Mouse (Mus musculus): ENCODE results near the gene Atp2a1. TPM values are rescaled to one million over a fixed set of nuclear protein-coding genes. Genes with fewer than 3 reads are reported as not detected.

Atp2a1 gene
- polyA plus RNA-seq, 1 experiment: 144 TPM

DNA sequence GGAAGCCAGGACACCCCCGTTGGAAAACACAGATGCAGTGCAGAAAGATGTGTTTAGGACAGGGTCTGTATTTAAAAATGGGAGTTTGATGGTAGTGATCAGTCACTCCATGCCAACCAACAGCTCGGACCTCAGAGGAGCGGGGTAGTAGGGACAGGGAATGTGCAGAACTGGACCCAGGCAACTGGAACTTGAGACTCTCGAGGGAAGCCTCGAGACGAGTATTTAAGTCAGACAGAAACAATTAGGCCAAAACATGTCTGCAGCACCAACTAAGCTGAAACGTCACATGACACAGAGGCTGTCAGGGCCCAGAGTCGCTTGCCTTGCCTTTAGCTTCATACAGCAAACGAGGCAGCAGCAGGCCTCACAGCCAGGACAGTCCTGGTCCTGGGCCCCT is 3.2 kb upstream of the Atp2a1 start:
- no peak for DNase-seq
- 59% methylated on average over 9 of the region's 9 CpGs for WGBS
- H3K36me3 ChIP-seq (ENCODE audit: control insufficient read depth, insufficient read depth, low read length): no peaks in the 10 kb centered on the region; the same call in none of the 2 replicates
- H3K4me1 ChIP-seq (ENCODE audit: control insufficient read depth, insufficient read depth, low read length): no peaks in the 10 kb centered on the region
- H3K4me3 ChIP-seq (ENCODE audit: insufficient read depth, low read depth, low read length): no peak overlapping the region
- no peaks in the 10 kb centered on the region for H3K27me3 ChIP-seq (replicated peaks; ENCODE audit: control insufficient read depth, insufficient read depth, low read length)
- no peak overlapping the region for H3K27ac ChIP-seq (ENCODE audit: insufficient read depth, low read depth, low read length)
- no peak for TF ChIP-seq POLR2A (IDR thresholded peaks at IDR 0.05; ENCODE audit: low read depth, low read length)
- TF ChIP-seq CTCF (conservative IDR thresholded peaks at IDR 0.05; ENCODE audit: insufficient read depth, insufficient read length, low read depth, low read length): no peak

DNA sequence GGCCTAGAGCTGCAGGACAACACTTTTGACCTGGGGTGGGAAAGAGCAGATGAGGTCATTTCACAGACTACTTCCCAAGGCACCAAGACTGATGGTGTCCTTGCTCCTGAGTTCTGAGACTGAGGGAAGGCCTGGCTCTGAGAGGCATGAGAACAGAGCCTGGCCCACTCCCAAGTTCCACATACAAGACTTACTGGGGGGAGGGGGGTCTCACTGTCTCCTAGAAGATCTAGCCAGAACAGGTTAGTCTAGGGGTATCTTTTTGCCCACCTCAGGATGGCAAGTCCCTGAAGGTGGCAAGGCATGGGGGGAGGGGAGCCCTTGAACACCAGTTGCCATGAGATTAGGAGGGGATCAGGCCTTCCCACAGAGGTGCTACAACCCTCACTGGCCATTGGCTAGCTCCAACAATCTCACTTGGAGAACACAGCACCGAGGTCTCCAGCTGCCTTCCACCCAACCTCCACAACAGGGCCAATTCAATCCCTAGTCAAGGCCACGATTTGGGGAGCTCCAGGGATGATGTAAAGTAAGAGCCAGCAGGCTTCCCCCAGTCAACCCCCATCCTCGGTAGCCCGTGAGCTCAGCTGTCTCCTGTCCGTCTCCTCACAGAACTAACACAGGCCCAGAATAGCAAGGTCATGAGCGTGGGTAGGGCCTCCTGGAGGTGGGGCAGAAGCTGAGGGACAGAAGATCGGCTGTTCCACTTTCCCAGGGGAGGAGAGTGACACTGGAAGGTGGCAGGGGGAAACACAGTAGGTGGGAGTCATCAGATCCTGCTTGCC is 2.5 kb upstream of the Atp2a1 start:
- Histone ChIP-seq H3K27ac (ENCODE audit: insufficient read depth, low read depth, low read length) (no peak overlapping the region), H3K36me3 (ENCODE audit: control insufficient read depth, insufficient read depth, low read length) (no peaks in the 10 kb centered on the region; the same call in none of the 2 replicates), H3K4me1 (ENCODE audit: control insufficient read depth, insufficient read depth, low read length) (no peaks in the 10 kb centered on the region), H3K4me3 (ENCODE audit: insufficient read depth, low read depth, low read length) (no peak overlapping the region), H3K27me3 (replicated peaks; ENCODE audit: control insufficient read depth, insufficient read depth, low read length) (no peaks in the 10 kb centered on the region)
- DNase-seq: no peak
- WGBS: 52% methylated on average over 7 of the region's 7 CpGs
- TF ChIP-seq POLR2A (IDR thresholded peaks at IDR 0.05; ENCODE audit: low read depth, low read length) (no peak), CTCF (conservative IDR thresholded peaks at IDR 0.05; ENCODE audit: insufficient read depth, insufficient read length, low read depth, low read length) (no peak)

DNA sequence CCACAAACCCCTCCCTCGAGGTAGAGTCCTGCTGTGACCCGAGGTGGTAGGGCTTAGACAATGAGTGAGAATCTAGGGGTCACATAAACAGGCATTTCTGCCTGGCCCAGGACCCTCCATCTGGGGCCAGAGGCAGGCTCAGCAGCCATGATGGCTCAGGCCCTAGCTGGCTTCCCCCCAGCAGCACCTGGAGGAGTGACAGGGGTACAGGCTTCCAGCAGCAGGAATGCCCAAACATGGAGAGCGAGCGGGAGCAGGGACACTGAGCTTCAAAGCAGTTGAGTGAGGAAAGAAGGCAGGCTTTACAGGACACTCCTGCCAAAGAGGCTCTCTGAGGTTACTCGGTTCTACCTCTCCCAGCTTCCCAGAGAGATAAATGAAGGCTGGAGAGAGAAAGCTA is 1.9 kb upstream of the Atp2a1 start:
- Histone ChIP-seq H3K4me1 (ENCODE audit: control insufficient read depth, insufficient read depth, low read length) (no peaks in the 10 kb centered on the region), H3K4me3 (ENCODE audit: insufficient read depth, low read depth, low read length) (no peak overlapping the region), H3K27ac (ENCODE audit: insufficient read depth, low read depth, low read length) (no peak overlapping the region), H3K36me3 (ENCODE audit: control insufficient read depth, insufficient read depth, low read length) (no peaks in the 10 kb centered on the region; the same call in none of the 2 replicates), H3K27me3 (replicated peaks; ENCODE audit: control insufficient read depth, insufficient read depth, low read length) (no peaks in the 10 kb centered on the region)
- no peak for DNase-seq
- WGBS: 57% methylated on average over 5 of the region's 5 CpGs
- no peak for TF ChIP-seq POLR2A (IDR thresholded peaks at IDR 0.05; ENCODE audit: low read depth, low read length)
- TF ChIP-seq CTCF (conservative IDR thresholded peaks at IDR 0.05; ENCODE audit: insufficient read depth, insufficient read length, low read depth, low read length): no peak

DNA sequence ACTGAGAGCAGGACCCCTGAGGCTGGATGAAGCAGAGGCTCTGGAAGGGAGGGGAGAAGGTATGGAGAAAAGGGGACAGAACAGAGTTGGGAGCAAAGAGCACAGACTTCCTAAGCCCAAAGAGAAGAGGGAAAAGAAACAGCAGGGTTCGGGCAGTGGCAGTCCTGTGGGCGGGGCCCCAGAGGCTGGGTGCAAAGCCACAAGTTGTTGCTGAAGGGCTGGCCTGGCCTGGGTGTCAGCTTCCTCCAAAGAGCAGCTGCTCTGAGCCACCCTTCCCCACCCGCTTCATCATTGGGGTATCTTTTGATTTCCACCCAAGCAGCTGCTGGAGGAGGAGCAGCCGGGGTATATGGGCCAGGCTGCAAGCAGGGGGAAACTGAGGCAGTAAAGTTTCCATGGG is 1.2 kb upstream of the Atp2a1 start:
- Histone ChIP-seq H3K4me1 (ENCODE audit: control insufficient read depth, insufficient read depth, low read length) (no peaks in the 10 kb centered on the region), H3K4me3 (ENCODE audit: insufficient read depth, low read depth, low read length) (no peak overlapping the region), H3K27me3 (replicated peaks; ENCODE audit: control insufficient read depth, insufficient read depth, low read length) (no peaks in the 10 kb centered on the region), H3K27ac (ENCODE audit: insufficient read depth, low read depth, low read length) (no peak overlapping the region), H3K36me3 (ENCODE audit: control insufficient read depth, insufficient read depth, low read length) (no peaks in the 10 kb centered on the region; the same call in 1 of the 2 replicates)
- 78% methylated on average over 4 of the region's 4 CpGs for WGBS
- no peak for DNase-seq
- no peak for TF ChIP-seq POLR2A (IDR thresholded peaks at IDR 0.05; ENCODE audit: low read depth, low read length)
- TF ChIP-seq CTCF (conservative IDR thresholded peaks at IDR 0.05; ENCODE audit: insufficient read depth, insufficient read length, low read depth, low read length): no peak

DNA sequence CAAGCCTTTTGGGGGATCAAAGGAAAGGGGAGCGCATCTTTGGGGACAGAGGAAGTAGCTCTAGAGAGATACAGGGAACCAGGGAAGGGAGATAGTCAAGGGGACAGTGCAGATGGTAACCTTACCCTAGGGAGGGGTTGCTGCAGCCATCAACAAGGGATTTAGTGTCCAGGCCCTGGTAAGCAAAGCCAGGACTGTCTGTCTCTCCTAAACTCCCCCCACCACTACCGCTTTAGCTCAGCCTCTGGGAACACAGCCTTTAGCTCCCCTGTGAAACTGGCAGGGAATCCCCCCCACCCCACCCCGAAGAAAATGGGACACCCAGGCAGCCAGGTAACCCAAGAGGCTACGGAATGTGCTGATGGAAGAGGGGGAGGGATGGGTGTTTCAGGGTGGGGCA is 639 bp upstream of the Atp2a1 start:
- 63% methylated on average over 4 of the region's 4 CpGs for WGBS
- H3K27ac ChIP-seq (ENCODE audit: insufficient read depth, low read depth, low read length): no peak overlapping the region
- no peak for TF ChIP-seq CTCF (conservative IDR thresholded peaks at IDR 0.05; ENCODE audit: insufficient read depth, insufficient read length, low read depth, low read length)
- TF ChIP-seq POLR2A (IDR thresholded peaks at IDR 0.05; ENCODE audit: low read depth, low read length): no peak

DNA sequence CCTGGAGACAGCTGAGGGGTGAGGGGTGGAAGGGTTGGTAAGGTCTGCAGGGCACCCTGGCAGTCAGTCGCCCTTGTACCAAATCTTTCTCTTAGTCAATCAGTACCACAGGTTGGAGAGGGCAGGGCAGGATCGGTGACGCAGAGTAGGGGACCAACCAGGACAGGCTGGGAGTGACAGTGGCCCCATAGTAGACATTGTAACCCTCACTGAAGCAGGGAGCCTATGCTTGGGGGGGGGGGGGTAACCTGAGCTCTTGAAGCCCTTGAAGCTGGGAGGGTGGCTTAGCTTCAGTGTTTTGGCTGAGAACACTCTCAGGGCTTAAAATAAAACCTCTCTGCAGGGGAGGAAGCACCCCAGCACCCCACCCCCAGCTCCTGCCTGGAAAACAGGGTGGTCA is 1.3 kb downstream of the Atp2a1 start:
- no peak overlapping the region for H3K27ac ChIP-seq (ENCODE audit: insufficient read depth, low read depth, low read length)
- no peak for DNase-seq
- no peak overlapping the region for H3K4me3 ChIP-seq (ENCODE audit: insufficient read depth, low read depth, low read length)
- no peak for TF ChIP-seq POLR2A (IDR thresholded peaks at IDR 0.05; ENCODE audit: low read depth, low read length)
- H3K27me3 ChIP-seq (replicated peaks; ENCODE audit: control insufficient read depth, insufficient read depth, low read length): no peaks in the 10 kb centered on the region
- H3K36me3 ChIP-seq (ENCODE audit: control insufficient read depth, insufficient read depth, low read length): no peaks in the 10 kb centered on the region
- no peaks in the 10 kb centered on the region for H3K4me1 ChIP-seq (ENCODE audit: control insufficient read depth, insufficient read depth, low read length)
- WGBS: 74% methylated on average over 3 of the region's 3 CpGs

More for the DNA sequence above, 639 bp upstream of the Atp2a1 start:
- no peaks in the 10 kb centered on the region for H3K27me3 ChIP-seq (replicated peaks; ENCODE audit: control insufficient read depth, insufficient read depth, low read length)
- no peak for DNase-seq
- H3K4me1 ChIP-seq (ENCODE audit: control insufficient read depth, insufficient read depth, low read length): no peaks in the 10 kb centered on the region
- no peaks in the 10 kb centered on the region for H3K36me3 ChIP-seq (ENCODE audit: control insufficient read depth, insufficient read depth, low read length)
- H3K4me3 ChIP-seq (ENCODE audit: insufficient read depth, low read depth, low read length): no peak overlapping the region

DNA sequence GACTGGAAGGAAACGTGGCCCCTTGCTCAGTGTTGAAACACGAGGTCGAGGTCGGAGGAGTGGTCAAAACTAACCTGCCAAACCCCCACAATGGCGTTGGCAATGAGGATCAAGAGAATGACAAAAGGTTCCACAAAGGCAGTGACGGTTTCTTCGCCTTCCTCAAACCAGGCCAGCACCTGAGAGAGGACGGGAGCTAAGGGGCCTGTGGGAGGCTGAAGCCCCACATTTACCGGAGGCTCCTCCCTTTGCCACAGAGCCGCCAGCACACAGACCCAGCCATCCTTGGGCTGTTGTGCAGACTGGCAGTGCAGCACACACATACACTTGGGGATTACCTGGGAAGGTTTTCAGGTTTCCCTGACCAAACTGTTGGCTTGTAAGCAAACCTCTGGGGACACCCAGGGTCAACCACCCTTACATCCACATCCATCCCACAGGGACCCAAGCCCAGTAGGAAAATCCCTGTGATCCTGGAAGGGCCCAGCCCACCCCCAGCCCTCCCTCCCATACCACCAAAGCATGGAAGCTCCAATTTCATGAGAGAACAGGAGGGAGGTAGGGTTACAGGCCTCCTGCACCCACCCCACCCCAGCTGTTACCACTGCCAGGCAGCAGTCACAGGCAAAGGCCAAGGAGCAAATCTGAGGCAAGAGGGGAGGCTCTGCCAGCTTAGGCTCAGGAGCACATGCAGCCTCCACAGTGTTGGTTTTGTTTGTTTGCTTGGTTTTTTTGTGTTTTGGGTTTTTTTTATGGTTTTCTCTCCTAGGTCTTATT is 2.1 kb downstream of the Atp2a1 start:
- H3K4me3 ChIP-seq (ENCODE audit: insufficient read depth, low read depth, low read length): no peak overlapping the region
- no peaks in the 10 kb centered on the region for H3K4me1 ChIP-seq (ENCODE audit: control insufficient read depth, insufficient read depth, low read length)
- H3K36me3 ChIP-seq (ENCODE audit: control insufficient read depth, insufficient read depth, low read length): no peaks in the 10 kb centered on the region
- TF ChIP-seq CTCF (conservative IDR thresholded peaks at IDR 0.05; ENCODE audit: insufficient read depth, insufficient read length, low read depth, low read length): no peak
- TF ChIP-seq POLR2A (IDR thresholded peaks at IDR 0.05; ENCODE audit: low read depth, low read length): no peak
- WGBS: 59% methylated on average over 10 of the region's 10 CpGs
- no peak overlapping the region for H3K27ac ChIP-seq (ENCODE audit: insufficient read depth, low read depth, low read length)
- no peaks in the 10 kb centered on the region for H3K27me3 ChIP-seq (replicated peaks; ENCODE audit: control insufficient read depth, insufficient read depth, low read length)
- no peak for DNase-seq

Measured in kidney, adult 2 months (tissue).